Mouse (Mus musculus): Measurements from ENCODE around the gene Alkbh2. TPM values are rescaled to one million over a fixed set of nuclear protein-coding genes. Genes with fewer than 3 reads are reported as not detected.
A peak's percentile ranks its signal among the peaks of the same experiment; 100 is the strongest.

Gene Alkbh2
- total and polyA plus RNA-seq, 2 experiments from 2014 or later, result 6.4 to 7.4 TPM

- Histone ChIP-seq H3K27me3 (ENCODE audit: insufficient read depth, low read length) (no peaks in the 10 kb centered on the region), H3K4me1 (ENCODE audit: insufficient read depth, low read length) (no peaks in the 10 kb centered on the region), H3K9ac (replicated peaks; ENCODE audit: low read length, poor library complexity, severe bottlenecking) (no peak overlapping the region), H3K4me3 (ENCODE audit: low read depth, low read length) (no peak overlapping the region), H3K27ac (ENCODE audit: low read depth, low read length) (no peak overlapping the region), H3K36me3 (ENCODE audit: insufficient read depth, low read length) (no peaks in the 10 kb centered on the region), H3K9me3 (ENCODE audit: low read length) (no peaks in the 10 kb centered on the region), H3K4me2 (ENCODE audit: low read depth, low read length, poor library complexity, severe bottlenecking) (no peak overlapping the region)
- 85% methylated on average over 14 of the region's 14 CpGs for WGBS
- DNase-seq (ENCODE audit: low spot score) (no peak), ATAC-seq (ENCODE audit: low FRiP score) (no peak)
- no peak for TF ChIP-seq CTCF (IDR thresholded peaks at IDR 0.05)
Measured at GRCm38 (mm10) chr5:114147043-114147972, 19.3 kb upstream of the Alkbh2 start.

GRCm38 (mm10) chr5:114146028-114146888, 18.2 kb upstream of the Alkbh2 start, which contains the start of gene Acacb:
TSS of gene Acacb (plus strand) at chr5:114146535.
- Histone ChIP-seq H3K9me3 (ENCODE audit: low read length) (no peaks in the 10 kb centered on the region), H3K9ac (replicated peaks; ENCODE audit: low read length, poor library complexity, severe bottlenecking) (no peak within 1 kb of the TSS), H3K4me3 (ENCODE audit: low read depth, low read length) (no peak within 1 kb of the TSS), H3K36me3 (ENCODE audit: insufficient read depth, low read length) (no peaks in the 10 kb centered on the region), H3K27me3 (ENCODE audit: insufficient read depth, low read length) (no peaks in the 10 kb centered on the region), H3K27ac (ENCODE audit: low read depth, low read length) (no peak within 1 kb of the TSS), H3K4me2 (ENCODE audit: low read depth, low read length, poor library complexity, severe bottlenecking) (no peak within 1 kb of the TSS), H3K4me1 (ENCODE audit: insufficient read depth, low read length) (no peaks in the 10 kb centered on the region)
- ATAC-seq (ENCODE audit: low FRiP score) (no peak), DNase-seq (ENCODE audit: low spot score) (no peak)
- WGBS, result 47% methylated on average over 19 of the region's 19 CpGs
- TF ChIP-seq CTCF (IDR thresholded peaks at IDR 0.05), result no peak

- Histone ChIP-seq H3K9ac (replicated peaks; ENCODE audit: low read length, poor library complexity, severe bottlenecking) (no peak overlapping the region), H3K27ac (ENCODE audit: low read depth, low read length) (peak overlapping the region; percentile 57), H3K9me3 (ENCODE audit: low read length) (no peaks in the 10 kb centered on the region), H3K36me3 (ENCODE audit: insufficient read depth, low read length) (no peaks in the 10 kb centered on the region), H3K4me3 (ENCODE audit: low read depth, low read length) (no peak overlapping the region), H3K4me1 (ENCODE audit: insufficient read depth, low read length) (peaks cover 4% of the 10 kb centered on the region; the same call in 1 of the 2 replicates), H3K27me3 (ENCODE audit: insufficient read depth, low read length) (no peaks in the 10 kb centered on the region), H3K4me2 (ENCODE audit: low read depth, low read length, poor library complexity, severe bottlenecking) (no peak overlapping the region)
- DNase-seq (ENCODE audit: low spot score), result peak; percentile 98
- no peak for TF ChIP-seq CTCF (IDR thresholded peaks at IDR 0.05)
- ATAC-seq (ENCODE audit: low FRiP score), result peak; percentile 89
- WGBS, result 21% methylated on average over 9 of the region's 9 CpGs
Measured at GRCm38 (mm10) chr5:114139175-114139574, 11.2 kb upstream of the Alkbh2 start.

GRCm38 (mm10) chr5:114138277-114139164, 10.5 kb upstream of the Alkbh2 start:
- peak overlapping the region; percentile 55 for H3K27ac ChIP-seq (ENCODE audit: low read depth, low read length)
- TF ChIP-seq CTCF (IDR thresholded peaks at IDR 0.05), result no peak
- H3K4me3 ChIP-seq (ENCODE audit: low read depth, low read length), result no peak overlapping the region
- WGBS, result 66% methylated on average over 21 of the region's 21 CpGs
- no peaks in the 10 kb centered on the region for H3K27me3 ChIP-seq (ENCODE audit: insufficient read depth, low read length)
- no peak overlapping the region for H3K4me2 ChIP-seq (ENCODE audit: low read depth, low read length, poor library complexity, severe bottlenecking)
- 0 out of 2 replicates have a peak, but pooled peaks have one; percentile 40 for ATAC-seq (ENCODE audit: low FRiP score)
- H3K9me3 ChIP-seq (ENCODE audit: low read length), result no peaks in the 10 kb centered on the region
- H3K36me3 ChIP-seq (ENCODE audit: insufficient read depth, low read length), result no peaks in the 10 kb centered on the region
- DNase-seq (ENCODE audit: low spot score), result peak; percentile 17
- H3K4me1 ChIP-seq (ENCODE audit: insufficient read depth, low read length), result peaks cover 4% of the 10 kb centered on the region; the same call in 1 of the 2 replicates
- H3K9ac ChIP-seq (replicated peaks; ENCODE audit: low read length, poor library complexity, severe bottlenecking), result no peak overlapping the region

Data from midbrain, postnatal 0 days (tissue).